Mouse (Mus musculus) yolk sac, embryonic 10.5 days (tissue): ENCODE measurements around the gene Tiparp.

ENCODE experiments used
- DNase-seq: peaks from one replicate; pipeline ENCODE4 v3.0.0-alpha.2; 2017; ENCODE audit warnings: low spot score

Gene Tiparp

DNA sequence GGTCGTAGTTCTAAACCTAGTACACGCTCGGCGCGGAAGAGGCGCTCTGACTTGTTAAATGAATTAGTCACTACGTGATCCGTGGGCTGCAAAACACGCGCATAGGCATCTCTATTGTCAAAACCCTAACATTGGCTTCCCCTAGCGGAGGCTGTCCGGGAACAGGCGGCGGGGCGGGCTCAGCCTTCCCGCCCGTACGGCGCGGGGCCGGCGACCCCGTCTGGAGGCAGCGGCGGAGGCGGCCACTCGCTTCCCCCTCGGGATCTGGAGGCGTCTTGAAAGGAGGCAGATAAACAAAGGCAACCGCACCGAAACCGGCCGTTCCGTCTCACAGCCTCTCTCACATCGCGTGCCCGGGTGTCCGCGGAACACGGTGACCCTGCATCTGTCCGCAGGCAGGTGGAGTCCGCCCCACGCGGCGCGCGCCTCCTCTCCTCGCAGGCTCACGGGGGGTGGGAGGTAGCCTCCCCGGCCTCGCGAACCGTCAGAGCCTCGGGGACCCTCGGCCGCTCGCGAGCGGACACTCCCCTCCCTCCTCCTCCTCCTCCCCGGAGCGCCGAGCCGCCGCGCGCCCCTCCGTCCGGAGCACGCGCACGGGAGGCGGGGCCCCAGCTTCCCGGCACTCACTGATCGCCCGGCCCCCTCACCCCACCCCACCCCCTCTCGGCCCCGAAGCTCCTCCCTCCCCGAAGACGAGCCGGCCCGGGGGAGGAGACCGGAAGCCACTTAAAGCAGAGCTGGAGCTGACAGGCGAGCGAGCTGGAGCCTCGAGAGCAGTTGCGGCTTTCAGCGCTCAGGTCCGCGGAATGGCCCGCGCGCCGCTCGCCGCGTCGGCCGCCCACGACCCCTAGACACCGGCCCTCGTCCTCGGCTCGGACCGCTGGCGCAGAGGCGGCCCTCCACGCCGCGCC, at the start of gene Tiparp:
Tiparp (plus strand) TSS at position 720 of the 911 bp plus-strand sequence.
- peak; percentile 97 for DNase-seq

GRCm38 (mm10) chr3:65480676-65481075, 47.5 kb upstream of the Tiparp start:
- DNase-seq: no peak

GRCm38 (mm10) chr3:65482266-65482665, 45.9 kb upstream of the Tiparp start:
- no peak for DNase-seq

GRCm38 (mm10) chr3:65482698-65483407, 45.4 kb upstream of the Tiparp start:
- peak; percentile 60 for DNase-seq

- no peak for DNase-seq
Observed at GRCm38 (mm10) chr3:65484161-65484733, 44.0 kb upstream of the Tiparp start.

- DNase-seq: no peak
Observed at GRCm38 (mm10) chr3:65487419-65488088, 40.7 kb upstream of the Tiparp start.

DNA sequence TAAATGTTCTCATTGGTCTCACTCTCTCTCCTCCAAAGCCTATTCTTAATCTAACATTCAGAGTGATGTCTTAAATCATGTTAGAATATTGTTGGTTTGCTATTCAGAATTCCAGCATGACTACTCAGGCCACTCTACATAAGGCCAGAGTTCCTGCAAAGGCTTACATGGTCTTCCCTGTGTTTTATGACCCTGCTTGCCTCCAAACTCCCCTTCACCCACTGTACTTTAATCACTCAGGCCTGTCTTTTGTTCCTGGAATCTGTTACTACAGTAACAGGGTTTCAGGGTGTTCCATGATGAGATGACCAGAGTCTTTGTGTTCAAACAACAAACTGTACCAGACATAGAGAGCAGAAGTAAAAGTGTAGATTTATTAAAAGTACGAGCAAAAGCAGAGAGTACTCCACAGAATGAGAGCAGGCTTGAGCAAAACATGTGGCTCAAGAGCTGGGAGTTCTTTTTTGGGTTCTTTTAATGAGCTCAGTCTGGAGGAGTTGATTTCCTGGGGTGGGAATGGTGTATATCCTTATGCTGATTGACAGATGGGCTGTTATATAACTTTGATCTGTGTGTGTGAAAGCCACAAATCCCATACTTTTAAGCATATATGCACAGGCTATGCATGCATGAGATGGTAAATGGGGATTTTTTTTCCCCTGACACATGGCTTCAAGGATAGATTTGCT, 39.5 kb upstream of the Tiparp start:
- no peak for DNase-seq

- no peak for DNase-seq
Observed at GRCm38 (mm10) chr3:65489601-65490000, 38.6 kb upstream of the Tiparp start.

DNA sequence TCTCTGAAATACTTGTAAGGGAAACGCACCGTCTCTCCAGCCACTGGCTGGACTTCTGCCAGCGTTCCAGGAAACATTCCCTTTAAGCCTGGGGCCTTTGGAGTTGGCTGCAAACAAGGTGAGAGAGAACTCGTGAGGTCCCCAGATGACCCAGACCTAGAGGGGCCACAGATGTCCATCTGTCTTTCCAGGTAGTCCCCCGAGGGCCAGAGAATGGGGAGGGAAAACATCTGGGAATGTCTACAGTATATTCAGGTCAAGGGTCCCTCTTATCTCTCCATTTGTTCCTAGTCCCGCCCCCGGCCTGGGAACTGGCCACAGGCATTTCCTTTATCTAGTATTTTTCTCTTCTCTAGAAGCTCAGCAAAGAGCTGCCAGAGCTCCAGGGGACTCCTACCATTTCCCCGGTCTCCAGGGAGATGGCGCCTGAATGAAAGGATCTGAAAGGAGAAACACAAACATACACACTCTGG, 33.9 kb upstream of the Tiparp start:
- peak; percentile 76 for DNase-seq

- DNase-seq: no peak
Observed at GRCm38 (mm10) chr3:65507766-65508165, 20.4 kb upstream of the Tiparp start.

GRCm38 (mm10) chr3:65510588-65510987, 17.6 kb upstream of the Tiparp start:
- no peak for DNase-seq

DNA sequence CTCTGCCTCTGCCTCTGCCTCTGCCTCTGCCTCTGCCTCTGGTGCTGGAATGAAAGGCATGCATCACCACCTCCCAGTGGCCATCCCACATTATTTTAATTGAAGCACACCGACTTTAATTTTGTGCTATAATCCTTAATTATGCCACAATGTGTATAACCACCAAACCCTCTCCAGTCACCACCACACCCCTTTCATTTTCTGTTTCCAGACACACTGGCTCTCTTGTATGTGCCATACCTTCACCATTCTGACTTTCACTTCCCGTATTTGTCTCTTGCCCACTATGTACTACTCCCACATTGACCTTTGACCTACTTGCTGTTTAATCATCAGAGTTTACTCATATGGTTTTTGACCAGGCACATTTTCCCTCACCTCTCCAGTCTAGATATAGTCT, 12.5 kb upstream of the Tiparp start:
- no peak for DNase-seq

DNA sequence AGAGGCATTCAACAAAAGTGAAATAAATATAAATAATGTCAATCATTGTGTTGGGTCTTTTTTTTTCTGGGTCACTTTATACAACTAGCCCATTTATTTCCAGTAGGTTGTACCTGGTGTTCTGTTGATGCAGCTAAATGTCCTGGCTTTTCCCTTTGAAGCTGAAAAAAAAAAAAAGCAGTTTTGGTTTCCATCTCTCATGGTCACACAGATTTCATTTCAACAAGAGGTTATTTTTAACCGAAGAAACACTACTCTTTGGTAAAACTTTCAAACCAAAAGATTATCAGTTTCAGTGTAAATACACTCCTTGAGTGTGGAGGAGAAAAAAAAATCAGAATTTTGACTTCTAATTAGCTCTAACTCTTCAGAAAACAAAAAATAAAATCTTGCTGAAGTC, 11.7 kb upstream of the Tiparp start:
- DNase-seq: no peak

DNA sequence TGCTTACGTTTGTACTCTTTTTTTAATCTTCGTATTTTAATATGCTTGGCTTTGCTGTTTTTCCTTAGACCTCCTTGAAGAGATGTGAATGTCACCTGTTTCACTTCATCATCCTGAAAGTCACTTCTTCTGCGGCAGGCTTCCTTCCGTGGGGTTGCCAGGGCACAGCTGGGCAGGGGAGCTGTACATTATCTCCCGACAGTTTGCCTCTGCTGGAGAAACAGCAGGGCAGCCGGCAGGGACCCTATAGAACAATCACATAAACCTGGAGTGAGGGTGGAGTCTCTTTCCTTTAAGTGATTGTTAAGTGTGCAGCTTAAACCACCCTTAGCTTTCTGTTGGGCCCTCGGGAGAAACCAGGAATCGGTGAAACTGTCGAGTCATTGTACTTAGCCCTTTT, 11.1 kb upstream of the Tiparp start:
- no peak for DNase-seq

- peak; percentile 61 for DNase-seq
Observed at GRCm38 (mm10) chr3:65517747-65518527, 10.3 kb upstream of the Tiparp start.

DNA sequence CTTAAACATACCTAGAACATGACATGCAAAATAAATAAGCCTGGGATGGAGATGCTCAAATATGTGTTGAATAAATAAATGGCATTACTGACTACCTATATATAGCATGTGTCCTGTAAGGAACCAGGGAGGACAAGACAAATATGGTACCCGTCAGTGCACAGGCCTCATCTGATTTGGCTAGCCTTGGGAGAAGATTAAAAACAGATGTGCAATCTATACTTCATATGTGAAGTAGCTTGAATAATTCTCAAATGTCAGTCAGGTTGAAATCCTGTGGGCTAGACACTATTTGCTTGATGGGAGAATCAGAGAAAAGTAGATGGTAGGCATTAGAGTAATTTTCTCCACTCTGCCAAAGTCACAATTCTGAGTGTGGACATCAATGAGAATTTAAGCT, 6.8 kb upstream of the Tiparp start:
- DNase-seq: no peak

- DNase-seq: no peak
Observed at GRCm38 (mm10) chr3:65523397-65523796, 4.8 kb upstream of the Tiparp start.

- no peak for DNase-seq
Observed at GRCm38 (mm10) chr3:65525731-65526130, 2.5 kb upstream of the Tiparp start.

DNA sequence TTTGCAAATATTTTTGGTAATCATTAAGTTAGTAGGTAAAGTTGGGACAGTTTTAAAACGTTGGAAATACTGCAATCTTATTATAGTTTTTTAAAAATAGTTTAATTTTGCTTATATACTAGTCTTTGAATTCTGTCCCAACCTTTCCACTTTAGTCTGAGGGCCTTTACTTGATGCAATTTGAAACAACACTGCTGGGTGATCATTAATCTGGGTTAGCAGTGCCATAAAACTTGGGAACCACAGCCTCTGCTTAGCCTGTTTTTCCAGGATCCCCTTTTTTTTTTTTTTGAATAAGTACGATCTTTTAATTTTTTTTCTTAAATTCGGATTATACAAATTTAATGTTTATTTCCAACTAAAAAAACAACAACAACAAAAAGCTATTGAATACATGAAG, 1.0 kb upstream of the Tiparp start:
- DNase-seq: no peak

GRCm38 (mm10) chr3:65528614-65529470, 632 bp downstream of the Tiparp start:
- peak; percentile 80 for DNase-seq
